Mouse (Mus musculus) bone marrow macrophage, adult 2 months (primary cell): ENCODE measurements around the gene Vti1a.

ENCODE experiments used
- CTCF ChIP-seq: IDR thresholded peaks from 2 replicates; pipeline ENCODE4 v1.5.1; 2012; ENCODE audit warnings: low read depth, mild to moderate bottlenecking, low read length, moderate library complexity
- POLR2A ChIP-seq: IDR thresholded peaks from 2 replicates; pipeline ENCODE4 v1.6.1; 2012; ENCODE audit warnings: mild to moderate bottlenecking, low read depth, low read length, borderline replicate concordance

GRCm38 (mm10) chr19:55660165-55660564, 344.1 kb downstream of the Vti1a start:
- TF ChIP-seq POLR2A (no peak), CTCF (no peak)
